Mouse (Mus musculus) stomach, adult 2 months (tissue): ENCODE results near the gene Card11. TPM values are rescaled to one million over a fixed set of nuclear protein-coding genes. Genes with fewer than 3 reads are reported as not detected.

Source experiments
- polyA plus RNA-seq: library from polyadenylated mRNA; depleted of rRNA; stranded (reverse); fragments of >200 nt; gene quantifications from 2 replicates; pipeline ENCODE4 v1.2.3, GENCODE M21; 2012; rRNA removed

The Card11 gene
- polyA plus RNA-seq = 0.27 and 0.67 TPM in 2 replicates

GRCm38 (mm10) chr5:141000349-141000748, at the start of gene Card11:
Gene Card11 (minus strand): TSS chr5:141000582.

DNA sequence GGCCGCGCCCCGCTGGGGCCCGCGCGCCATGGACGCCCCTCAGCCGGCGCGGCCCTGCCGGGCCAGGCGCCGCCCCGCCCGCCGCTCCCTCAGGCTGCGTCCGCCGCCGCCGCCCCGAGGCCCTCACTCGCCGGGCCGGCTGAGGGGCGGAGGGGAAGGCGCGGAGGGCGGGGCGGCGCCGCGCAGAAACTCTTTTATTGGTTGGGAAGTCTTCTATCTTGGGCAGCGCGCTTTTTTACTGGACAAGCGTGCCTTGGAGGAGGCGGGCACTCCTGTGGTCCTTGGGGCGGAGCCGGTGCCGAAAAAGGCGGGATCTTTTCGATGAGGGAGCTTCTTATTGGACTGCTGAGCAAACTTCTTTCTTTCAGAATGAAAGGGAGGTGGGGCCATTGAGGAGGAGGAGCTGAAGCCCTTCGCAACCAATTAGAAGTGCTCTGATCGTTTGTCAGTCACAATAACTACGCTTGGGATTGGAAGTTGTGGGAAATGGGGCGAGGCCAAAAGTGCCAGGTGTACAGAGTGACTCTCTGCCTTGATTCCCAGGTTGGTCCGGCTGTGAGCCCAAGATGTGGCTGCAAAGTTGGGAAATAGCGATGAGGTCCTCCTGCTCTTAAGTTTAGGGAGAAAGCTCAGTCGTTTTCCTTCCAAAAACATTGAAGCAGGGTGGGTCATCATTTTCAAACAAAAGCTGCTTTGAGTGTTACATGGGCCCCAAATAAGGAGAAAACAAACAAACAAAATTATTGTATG, 169.9 kb downstream of the Card11 start, which contains the start of gene Gna12:
Gene Gna12, minus strand, starts transcription at position 118 of the 750 bp plus-strand sequence.

Other genes starting within 250 kb of the Card11 start
- 24.0 and 32.0 TPM in 2 replicates for gene Gna12, start 170.2 kb downstream of the Card11 start, polyA plus RNA-seq
- gene Sdk1, start 240.9 kb upstream of the Card11 start, polyA plus RNA-seq = 1.5 and 2.1 TPM in 2 replicates